Mouse (Mus musculus): Measurements from ENCODE around the gene Plpp6. TPM values are rescaled to one million over a fixed set of nuclear protein-coding genes. Genes with fewer than 3 reads are reported as not detected.
"Not testable (repeated sequence)": the region's sequence is repeated elsewhere in the genome, so short reads cannot be mapped to it uniquely, and the experiment has no call there.

The Plpp6 gene
- total RNA-seq, 2 experiments from 2014 or later: 48.8 to 56.0 TPM

DNA sequence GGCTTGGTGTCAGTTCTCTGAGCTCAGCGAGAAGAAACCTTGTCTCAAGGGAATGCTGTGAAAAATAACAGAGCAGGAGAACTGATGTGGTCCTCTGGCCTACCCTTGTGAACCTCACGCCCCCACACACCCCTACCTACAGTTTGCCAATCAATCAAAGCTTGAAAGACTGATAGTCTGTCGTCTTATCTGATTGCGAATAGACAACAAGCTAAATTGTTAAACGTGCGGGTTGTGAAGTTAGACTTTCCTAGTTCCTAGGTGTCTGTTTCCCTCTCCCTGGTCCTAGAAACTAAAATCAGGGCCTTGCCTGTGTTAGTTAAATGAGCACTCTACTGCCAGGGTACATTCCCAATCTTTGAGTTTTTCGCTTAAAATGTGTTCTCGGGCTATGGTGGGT lies 25.8 kb downstream of the Plpp6 start:
- DNase-seq: no peak

- DNase-seq: peak; percentile 96
Measured at GRCm38 (mm10) chr19:28990194-28990589, 26.4 kb downstream of the Plpp6 start, which contains the start of gene Cdc37l1. Gene Cdc37l1 (plus strand): TSS chr19:28990352.

DNA sequence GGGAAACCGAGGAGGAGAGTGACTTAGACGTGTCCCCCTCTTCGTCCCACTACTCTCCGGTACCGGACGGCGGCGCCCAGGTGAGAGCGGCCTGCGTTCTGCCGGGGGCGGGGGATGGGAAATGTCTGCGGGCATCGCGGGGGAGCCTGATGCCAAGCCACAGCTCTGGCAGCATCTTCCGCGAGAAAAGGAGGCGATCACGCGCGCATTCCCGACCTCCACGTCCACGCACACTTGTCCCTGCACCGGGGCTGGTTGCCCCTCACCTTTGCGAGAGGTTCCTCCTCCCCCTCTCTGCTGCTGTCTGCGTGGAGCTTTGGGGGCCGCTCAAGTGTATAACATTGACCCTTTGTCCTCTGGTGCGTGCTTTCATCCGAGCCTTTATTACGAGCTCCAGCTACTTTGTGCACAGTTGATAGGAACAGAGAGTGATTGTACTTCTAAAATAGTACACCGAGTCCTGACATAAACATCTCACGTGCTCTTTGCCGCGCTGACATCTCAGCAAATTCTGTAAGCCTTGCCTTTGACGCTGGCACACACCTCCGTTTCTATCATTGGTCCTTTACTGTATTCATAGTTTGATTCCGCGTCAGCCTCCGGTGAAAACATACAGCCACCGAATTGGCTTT lies 27.0 kb downstream of the Plpp6 start:
- DNase-seq: peak in 1 of 2 experiments; percentile 29

DNA sequence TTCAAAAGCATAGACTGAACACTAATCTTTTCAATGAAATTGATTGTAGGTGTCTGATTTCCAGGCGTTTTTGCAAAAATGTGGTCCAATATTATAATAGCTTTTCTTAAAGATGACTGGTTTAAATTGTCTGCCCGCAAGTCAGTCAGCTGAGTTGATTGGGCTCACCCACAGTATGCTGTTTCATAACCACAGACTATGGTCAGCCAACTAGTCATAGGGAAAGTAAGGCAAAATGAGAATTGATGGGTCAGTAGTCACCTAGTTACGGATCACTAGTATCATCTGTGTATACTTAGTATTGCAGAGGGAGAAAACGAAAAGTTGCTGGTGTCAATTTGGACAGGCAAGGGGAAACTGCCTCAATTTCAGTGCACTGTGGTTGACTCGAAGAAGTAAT lies 27.6 kb downstream of the Plpp6 start:
- no peak for DNase-seq

DNA sequence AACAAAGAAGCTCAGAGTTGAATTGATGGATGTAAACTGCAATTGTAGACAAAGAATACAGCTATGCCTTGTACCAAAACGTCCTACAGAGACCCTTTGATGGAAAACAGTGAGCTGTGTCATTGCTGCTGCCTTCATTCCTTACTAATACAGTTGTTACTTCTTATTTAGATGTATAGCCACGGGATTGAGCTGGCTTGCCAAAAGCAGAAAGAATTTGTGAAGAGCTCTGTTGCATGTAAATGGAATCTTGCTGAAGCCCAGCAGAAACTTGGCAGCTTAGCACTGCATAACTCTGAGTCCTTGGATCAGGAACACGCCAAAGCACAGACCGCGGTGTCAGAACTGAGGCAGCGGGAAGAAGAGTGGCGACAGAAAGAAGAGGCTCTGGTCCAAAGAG lies 31.1 kb downstream of the Plpp6 start:
- peak; percentile 24 to 36 for DNase-seq

GRCm38 (mm10) chr19:28995366-28995765 lies 31.6 kb downstream of the Plpp6 start:
- no peak for DNase-seq

DNA sequence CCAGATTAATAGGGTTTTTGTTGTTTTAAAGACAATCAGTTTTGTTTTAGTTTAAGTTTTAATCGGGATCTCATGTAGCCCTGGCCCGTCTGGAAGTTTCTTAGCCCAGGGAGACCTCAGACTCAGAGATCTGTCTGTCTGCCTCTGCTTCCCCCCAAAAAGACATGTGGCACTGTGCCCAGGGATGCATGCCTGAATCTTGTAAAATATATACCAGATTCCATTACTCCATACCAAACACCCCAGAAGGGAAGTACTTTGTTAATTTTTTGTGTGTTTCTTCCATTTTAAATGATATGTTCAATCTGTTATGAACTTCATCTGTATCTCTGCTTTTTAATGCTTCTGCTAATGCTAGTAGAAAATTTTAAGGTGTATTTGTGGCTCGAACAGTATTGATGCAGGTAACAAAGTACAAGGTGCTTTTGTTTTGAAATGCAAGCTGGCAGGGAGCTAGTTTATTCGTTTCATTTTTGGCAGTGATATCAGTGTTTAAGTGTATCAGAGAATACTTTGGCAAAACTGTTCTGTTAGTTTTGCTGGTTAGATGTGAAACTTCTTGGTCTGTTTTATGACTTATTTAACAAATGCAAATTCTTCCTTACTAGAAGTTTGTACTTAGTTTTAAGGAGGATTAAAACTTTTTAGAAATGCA lies 34.4 kb downstream of the Plpp6 start:
- DNase-seq: no peak

GRCm38 (mm10) chr19:29000321-29000720 lies 36.6 kb downstream of the Plpp6 start:
- DNase-seq: not testable (repeated sequence)

DNA sequence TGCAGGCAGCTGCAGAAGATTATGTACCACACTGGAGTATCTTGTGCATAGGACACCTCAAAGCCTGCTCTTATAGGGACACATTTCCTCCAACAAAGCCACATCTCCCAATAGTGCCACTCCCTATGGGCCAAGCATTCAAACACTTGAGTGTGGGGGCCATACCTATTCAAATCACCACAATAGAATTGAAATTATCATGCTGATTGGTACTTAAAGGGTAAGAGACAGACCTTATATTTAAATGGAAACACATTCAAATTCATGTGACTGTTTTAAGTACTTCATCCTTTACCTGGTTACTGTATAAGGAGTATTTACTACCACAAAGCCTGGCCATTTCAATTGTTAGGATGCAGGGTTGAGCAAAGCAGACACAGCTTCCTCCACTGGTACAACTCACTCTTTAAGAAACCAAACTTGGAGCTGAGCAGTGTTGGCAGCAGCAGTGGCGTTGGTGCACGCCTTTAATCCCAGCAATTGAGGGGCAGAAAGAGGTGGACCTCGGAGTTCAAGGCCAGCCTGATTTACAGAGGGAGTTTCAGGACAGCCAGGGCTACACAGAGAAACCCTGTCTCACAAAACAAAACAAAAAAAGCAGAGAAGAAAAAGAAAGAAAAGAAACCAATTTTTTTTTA lies 44.4 kb downstream of the Plpp6 start:
- DNase-seq: no peak

- DNase-seq: no peak
Measured at GRCm38 (mm10) chr19:29009046-29009445, 45.3 kb downstream of the Plpp6 start.

- DNase-seq: peak; percentile 31 to 37
Measured at GRCm38 (mm10) chr19:29011355-29011990, 47.7 kb downstream of the Plpp6 start.

GRCm38 (mm10) chr19:29014466-29015055 lies 50.8 kb downstream of the Plpp6 start:
- DNase-seq: no peak

DNA sequence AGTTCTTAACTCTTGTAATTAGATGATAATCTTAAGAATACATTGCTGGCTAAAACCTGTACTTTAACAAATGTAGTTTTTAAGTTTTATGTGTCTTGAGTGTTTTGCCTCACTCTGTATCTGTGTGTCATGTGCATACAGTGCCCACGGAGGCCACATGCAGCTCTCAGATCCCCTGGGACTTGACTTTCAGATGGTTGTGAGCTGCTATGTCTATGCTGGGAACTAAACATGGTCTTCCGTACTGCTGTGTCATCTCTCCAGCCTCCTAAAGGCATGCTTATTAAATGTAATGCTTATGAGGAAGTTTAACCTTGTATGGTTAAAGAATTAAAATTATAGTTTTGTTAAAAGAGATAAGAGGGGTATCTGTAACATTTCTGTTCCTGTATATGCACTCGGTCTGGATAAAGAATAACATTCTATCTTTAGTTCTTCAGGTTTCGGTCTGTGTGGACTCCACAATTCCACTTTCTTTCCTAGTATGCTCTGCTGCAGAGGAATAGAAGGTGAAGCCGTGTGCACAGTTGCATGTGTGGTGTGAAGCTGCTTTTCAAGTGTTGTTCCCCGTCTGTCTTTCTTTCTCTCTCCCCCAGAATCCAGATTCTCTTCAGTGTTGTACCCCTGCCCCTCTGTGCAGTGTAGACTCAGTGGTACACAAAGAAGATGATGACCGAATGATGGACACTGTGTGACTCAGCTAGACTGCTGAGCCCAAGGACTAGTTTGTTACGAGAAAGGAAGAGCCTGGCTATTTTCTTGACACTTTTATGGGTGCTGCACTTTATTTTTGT lies 51.9 kb downstream of the Plpp6 start:
- DNase-seq: no peak

- DNase-seq: no peak
Measured at GRCm38 (mm10) chr19:29016204-29016765, 52.5 kb downstream of the Plpp6 start.

Other genes starting within 250 kb of the Plpp6 start
- 100 to 1,000 TPM; 138 to 140 TPM for gene Slc1a1, start 128.9 kb upstream of the Plpp6 start, total RNA-seq (2021)
- 1 to 10 TPM; 4.7 to 8.4 TPM for gene 4430402I18Rik, start 3.8 kb downstream of the Plpp6 start, total RNA-seq (2021)
- gene Cdc37l1, start 26.4 kb downstream of the Plpp6 start, total RNA-seq (2021): 100 to 1,000 TPM; 102 to 122 TPM
- gene Ak3, start 84.0 kb downstream of the Plpp6 start, total RNA-seq (2021): 10 to 100 TPM; 50.4 to 55.8 TPM
- 10 to 100 TPM; 18.1 to 18.7 TPM for gene Rcl1, start 137.4 kb downstream of the Plpp6 start, total RNA-seq (2021)

Data from layer of hippocampus, postnatal 36 days (tissue).